Mouse (Mus musculus): ENCODE data around the gene Nt5e. TPM values are rescaled to one million over a fixed set of nuclear protein-coding genes. Genes with fewer than 3 reads are reported as not detected.
A peak's percentile ranks its signal among the peaks of the same experiment; 100 is the strongest.

Nt5e gene
- polyA plus RNA-seq, 1 experiment from 2014 or later = 3.3 TPM

DNA sequence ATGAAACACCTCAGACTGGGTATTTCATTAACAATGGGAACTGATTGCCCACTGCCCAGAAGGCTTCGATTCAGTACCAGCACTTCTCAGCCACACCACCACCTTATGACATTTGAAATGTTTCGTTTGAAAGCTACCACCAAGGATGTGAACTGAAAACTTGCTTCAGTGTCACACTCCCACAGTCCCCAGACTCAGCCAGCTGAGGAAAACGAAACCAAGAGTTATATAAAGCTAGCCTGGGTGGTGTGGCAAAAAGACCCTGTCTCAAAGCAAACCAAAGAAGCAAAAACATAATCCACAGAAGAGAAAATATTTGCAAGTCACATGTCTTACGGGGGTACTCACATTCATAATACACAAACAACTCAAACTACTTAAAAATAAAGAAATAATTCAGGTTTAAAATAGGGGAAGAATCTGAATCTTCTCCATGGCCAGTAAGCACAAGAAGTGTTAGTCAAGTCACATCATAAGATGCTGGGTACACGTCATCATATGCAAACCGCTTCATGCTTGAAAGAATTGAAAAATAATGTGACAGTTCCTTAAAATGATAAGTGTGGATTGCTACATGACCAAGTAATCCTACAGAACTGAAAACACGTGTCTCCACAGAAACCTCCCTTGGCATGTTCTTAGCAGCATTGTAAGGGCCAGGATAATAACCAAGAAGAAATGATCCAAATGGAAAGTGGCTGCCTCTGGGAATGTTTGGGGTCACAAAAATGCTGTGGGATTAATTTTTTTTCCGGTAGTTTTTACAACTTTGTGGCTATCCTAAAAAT lies 28.9 kb upstream of the Nt5e start:
- Histone ChIP-seq H3K27me3 (ENCODE audit: control insufficient read depth, insufficient read depth, low read depth, low read length) (no peaks in the 10 kb centered on the region), H3K4me1 (replicated peaks; ENCODE audit: control insufficient read depth, insufficient read depth, low read length) (no peaks in the 10 kb centered on the region), H3K9me3 (ENCODE audit: control insufficient read depth, low read length) (no peaks in the 10 kb centered on the region), H3K9ac (ENCODE audit: low read length) (no peak overlapping the region), H3K27ac (ENCODE audit: low read length) (no peak overlapping the region), H3K4me3 (ENCODE audit: low read length) (no peak overlapping the region), H3K4me2 (ENCODE audit: low read depth, low read length) (no peak overlapping the region), H3K36me3 (ENCODE audit: control insufficient read depth, insufficient read depth, low read length) (no peaks in the 10 kb centered on the region)
- 62% methylated on average over 8 of the region's 8 CpGs for WGBS
- no peak for ATAC-seq (ENCODE audit: low read depth)

DNA sequence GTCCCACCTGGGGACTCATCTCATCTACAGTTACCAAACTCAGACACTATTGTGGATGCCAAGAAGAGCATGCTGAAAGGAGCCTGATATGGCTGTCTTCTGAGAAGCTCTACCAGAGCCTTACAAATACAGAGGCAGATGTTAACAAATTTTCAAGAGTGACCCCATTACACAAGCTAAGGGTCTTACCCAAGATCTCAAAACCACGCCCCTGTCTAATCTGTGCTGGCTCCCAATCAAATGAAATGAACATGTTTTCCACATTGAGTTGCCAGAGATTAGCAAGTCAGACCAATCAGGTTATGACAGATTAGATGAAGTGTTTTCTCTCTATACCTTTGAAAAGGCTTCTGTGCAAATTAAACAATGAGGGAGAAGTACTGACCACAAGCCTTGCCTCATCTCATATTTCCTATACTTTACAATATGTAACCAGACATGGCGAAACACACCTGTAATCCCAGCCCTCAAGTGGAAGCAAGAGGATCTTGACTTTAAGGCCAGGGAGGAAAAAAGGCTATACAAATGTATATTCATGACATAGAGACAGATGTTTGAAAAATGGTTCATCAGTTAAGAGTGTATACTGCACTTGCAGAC lies 19.9 kb upstream of the Nt5e start:
- H3K4me2 ChIP-seq (ENCODE audit: low read depth, low read length) = no peak overlapping the region
- 78% methylated on average over 2 of the region's 2 CpGs for WGBS
- no peak overlapping the region for H3K4me3 ChIP-seq (ENCODE audit: low read length)
- H3K4me1 ChIP-seq (replicated peaks; ENCODE audit: control insufficient read depth, insufficient read depth, low read length) = no peaks in the 10 kb centered on the region
- H3K36me3 ChIP-seq (ENCODE audit: control insufficient read depth, insufficient read depth, low read length) = no peaks in the 10 kb centered on the region
- no peak for ATAC-seq (ENCODE audit: low read depth)
- H3K9ac ChIP-seq (ENCODE audit: low read length) = no peak overlapping the region
- H3K27ac ChIP-seq (ENCODE audit: low read length) = no peak overlapping the region
- H3K9me3 ChIP-seq (ENCODE audit: control insufficient read depth, low read length) = no peaks in the 10 kb centered on the region
- no peaks in the 10 kb centered on the region for H3K27me3 ChIP-seq (ENCODE audit: control insufficient read depth, insufficient read depth, low read depth, low read length)

DNA sequence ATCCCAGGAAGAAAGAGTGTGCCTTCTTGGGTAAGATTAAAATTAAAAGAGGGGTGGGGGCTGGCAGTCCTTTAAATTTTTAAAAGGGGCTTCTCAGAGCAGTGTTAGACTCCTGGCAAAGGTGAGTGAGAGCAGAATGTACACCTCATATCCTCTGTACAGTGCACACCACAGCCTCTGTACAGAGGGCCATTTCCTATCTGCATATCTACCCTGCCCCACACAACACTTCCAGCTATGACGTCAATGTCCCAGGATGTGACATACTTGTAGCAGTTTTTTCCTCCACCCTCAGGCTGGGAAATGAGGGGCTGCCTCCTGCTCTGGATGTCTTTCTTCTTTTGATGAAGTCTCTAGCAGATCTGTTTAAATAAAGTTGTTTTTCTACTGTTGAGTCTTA lies 17.9 kb upstream of the Nt5e start:
- H3K27me3 ChIP-seq (ENCODE audit: control insufficient read depth, insufficient read depth, low read depth, low read length) = no peaks in the 10 kb centered on the region
- no peak overlapping the region for H3K27ac ChIP-seq (ENCODE audit: low read length)
- H3K4me1 ChIP-seq (replicated peaks; ENCODE audit: control insufficient read depth, insufficient read depth, low read length) = no peaks in the 10 kb centered on the region
- H3K9ac ChIP-seq (ENCODE audit: low read length) = no peak overlapping the region
- no peak overlapping the region for H3K4me2 ChIP-seq (ENCODE audit: low read depth, low read length)
- 24% methylated on average over 1 of the region's 1 CpGs for WGBS
- no peak overlapping the region for H3K4me3 ChIP-seq (ENCODE audit: low read length)
- no peaks in the 10 kb centered on the region for H3K9me3 ChIP-seq (ENCODE audit: control insufficient read depth, low read length)
- no peak for ATAC-seq (ENCODE audit: low read depth)
- H3K36me3 ChIP-seq (ENCODE audit: control insufficient read depth, insufficient read depth, low read length) = no peaks in the 10 kb centered on the region

DNA sequence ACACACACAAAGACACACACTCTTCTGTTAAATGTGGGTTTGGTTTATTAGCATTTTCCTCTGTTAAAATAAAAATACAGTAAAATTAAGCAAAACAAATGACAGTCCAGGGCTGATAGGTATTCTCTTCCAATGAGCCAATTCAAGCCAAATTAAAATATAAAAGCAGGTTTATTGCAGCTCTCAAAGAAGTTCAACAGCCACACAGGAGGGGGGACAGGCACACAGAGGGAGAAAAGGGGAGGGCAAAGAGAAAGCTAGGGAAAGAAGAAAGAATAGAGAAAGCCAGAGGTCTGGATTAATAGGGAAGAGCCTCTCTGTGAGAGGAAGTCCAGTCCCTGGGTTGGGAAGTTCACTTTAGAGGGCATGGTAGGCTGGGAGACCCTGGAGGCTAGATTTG lies 7.8 kb upstream of the Nt5e start:
- Histone ChIP-seq H3K4me2 (ENCODE audit: low read depth, low read length) (no peak overlapping the region), H3K27ac (ENCODE audit: low read length) (no peak overlapping the region), H3K9me3 (ENCODE audit: control insufficient read depth, low read length) (no peaks in the 10 kb centered on the region), H3K4me3 (ENCODE audit: low read length) (no peak overlapping the region), H3K4me1 (replicated peaks; ENCODE audit: control insufficient read depth, insufficient read depth, low read length) (no peaks in the 10 kb centered on the region), H3K36me3 (ENCODE audit: control insufficient read depth, insufficient read depth, low read length) (no peaks in the 10 kb centered on the region), H3K9ac (ENCODE audit: low read length) (no peak overlapping the region), H3K27me3 (ENCODE audit: control insufficient read depth, insufficient read depth, low read depth, low read length) (no peaks in the 10 kb centered on the region)
- ATAC-seq (ENCODE audit: low read depth) = no peak

DNA sequence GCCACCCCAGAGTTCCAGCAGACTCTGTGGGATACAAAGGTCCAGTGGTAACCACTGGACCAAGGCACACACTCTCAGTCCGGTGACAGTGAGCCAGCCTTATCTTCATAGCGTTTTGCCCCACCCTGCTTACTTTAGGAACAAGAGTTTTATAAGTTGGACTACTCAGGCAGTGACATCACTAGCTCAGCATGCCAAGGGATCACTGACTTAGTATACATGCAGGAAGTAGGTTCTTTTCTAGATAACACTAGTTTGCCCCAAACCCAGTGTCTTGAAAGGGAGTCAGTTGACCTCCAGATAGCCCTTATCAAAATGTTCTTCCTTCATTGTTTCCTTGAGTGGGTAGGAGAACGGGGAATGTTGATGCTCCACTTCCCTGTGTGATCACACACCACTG lies 2.4 kb upstream of the Nt5e start:
- no peak overlapping the region for H3K4me2 ChIP-seq (ENCODE audit: low read depth, low read length)
- H3K9ac ChIP-seq (ENCODE audit: low read length) = no peak overlapping the region
- no peak for ATAC-seq (ENCODE audit: low read depth)
- peaks cover 4% of the 10 kb centered on the region; the same call in 1 of the 2 replicates for H3K4me1 ChIP-seq (replicated peaks; ENCODE audit: control insufficient read depth, insufficient read depth, low read length)
- no peak overlapping the region for H3K4me3 ChIP-seq (ENCODE audit: low read length)
- no peaks in the 10 kb centered on the region for H3K9me3 ChIP-seq (ENCODE audit: control insufficient read depth, low read length)
- no peak overlapping the region for H3K27ac ChIP-seq (ENCODE audit: low read length)
- peaks cover 8% of the 10 kb centered on the region for H3K27me3 ChIP-seq (ENCODE audit: control insufficient read depth, insufficient read depth, low read depth, low read length)
- WGBS = 69% methylated on average over 3 of the region's 3 CpGs
- no peaks in the 10 kb centered on the region for H3K36me3 ChIP-seq (ENCODE audit: control insufficient read depth, insufficient read depth, low read length)

DNA sequence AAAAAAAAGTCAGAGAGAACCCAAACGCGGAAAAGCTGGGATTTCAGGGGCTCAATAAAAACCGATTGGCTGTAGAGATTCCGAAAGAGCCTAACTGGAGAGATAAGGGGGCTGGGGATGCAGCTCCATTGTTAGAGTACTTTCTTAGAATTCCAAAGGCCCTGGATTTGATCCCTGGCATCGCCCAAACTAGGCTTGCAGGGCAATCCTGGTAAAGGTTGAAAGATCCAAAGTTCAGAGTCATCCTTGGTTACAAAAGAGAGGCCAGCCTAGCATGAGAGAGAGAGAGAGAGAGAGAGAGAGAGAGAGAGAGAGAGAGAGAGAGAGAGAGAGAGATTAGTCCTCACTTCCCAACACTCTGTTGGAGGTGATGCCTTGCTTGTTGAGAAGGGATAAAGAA lies 1.7 kb downstream of the Nt5e start:
- Histone ChIP-seq H3K4me1 (replicated peaks; ENCODE audit: control insufficient read depth, insufficient read depth, low read length) (peaks cover 4% of the 10 kb centered on the region; the same call in 1 of the 2 replicates), H3K36me3 (ENCODE audit: control insufficient read depth, insufficient read depth, low read length) (no peaks in the 10 kb centered on the region), H3K9me3 (ENCODE audit: control insufficient read depth, low read length) (no peaks in the 10 kb centered on the region), H3K27ac (ENCODE audit: low read length) (no peak overlapping the region), H3K4me3 (ENCODE audit: low read length) (no peak overlapping the region), H3K4me2 (ENCODE audit: low read depth, low read length) (0 out of 2 replicates have a peak overlapping the region, but pooled peaks have one; percentile 10), H3K27me3 (ENCODE audit: control insufficient read depth, insufficient read depth, low read depth, low read length) (peaks cover 8% of the 10 kb centered on the region), H3K9ac (ENCODE audit: low read length) (no peak overlapping the region)
- ATAC-seq (ENCODE audit: low read depth) = no peak
- 39% methylated on average over 5 of the region's 5 CpGs for WGBS

DNA sequence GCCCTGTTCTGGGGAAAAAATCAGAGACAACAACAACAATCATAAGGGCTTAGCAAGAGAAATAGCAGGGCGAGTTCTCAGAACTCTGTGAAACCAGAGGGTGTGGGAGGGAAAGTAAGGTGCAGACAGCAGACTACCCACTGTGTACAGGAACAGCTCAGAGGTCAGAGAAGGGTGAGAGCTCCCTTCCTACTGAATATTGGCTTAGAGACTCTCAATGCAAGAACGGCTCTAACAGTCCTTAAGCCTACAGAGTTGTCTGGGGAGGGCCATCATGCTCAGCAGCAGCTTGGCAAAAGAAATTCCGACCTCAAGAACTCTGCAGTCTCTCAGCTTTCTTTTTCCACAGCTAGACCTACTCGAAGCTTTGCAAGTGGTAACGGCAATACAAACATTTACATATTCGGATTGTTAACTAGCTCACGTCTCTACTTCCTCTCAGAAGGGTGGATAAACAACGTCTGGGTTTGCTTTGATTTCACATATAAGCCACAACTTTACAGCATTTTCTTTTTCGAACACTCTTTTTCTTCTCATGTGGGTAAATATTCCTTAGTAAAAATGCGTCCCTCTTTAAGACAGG lies 2.3 kb downstream of the Nt5e start:
- no peaks in the 10 kb centered on the region for H3K9me3 ChIP-seq (ENCODE audit: control insufficient read depth, low read length)
- peak overlapping the region; percentile 2; the same call in 1 of the 2 replicates for H3K4me2 ChIP-seq (ENCODE audit: low read depth, low read length)
- peaks cover 4% of the 10 kb centered on the region; the same call in 1 of the 2 replicates for H3K4me1 ChIP-seq (replicated peaks; ENCODE audit: control insufficient read depth, insufficient read depth, low read length)
- peaks cover 8% of the 10 kb centered on the region for H3K27me3 ChIP-seq (ENCODE audit: control insufficient read depth, insufficient read depth, low read depth, low read length)
- H3K27ac ChIP-seq (ENCODE audit: low read length) = no peak overlapping the region; the same call in 1 of the 2 replicates
- ATAC-seq (ENCODE audit: low read depth) = no peak
- H3K9ac ChIP-seq (ENCODE audit: low read length) = no peak overlapping the region
- WGBS = 25% methylated on average over 10 of the region's 10 CpGs
- H3K4me3 ChIP-seq (ENCODE audit: low read length) = no peak overlapping the region
- H3K36me3 ChIP-seq (ENCODE audit: control insufficient read depth, insufficient read depth, low read length) = no peaks in the 10 kb centered on the region

DNA sequence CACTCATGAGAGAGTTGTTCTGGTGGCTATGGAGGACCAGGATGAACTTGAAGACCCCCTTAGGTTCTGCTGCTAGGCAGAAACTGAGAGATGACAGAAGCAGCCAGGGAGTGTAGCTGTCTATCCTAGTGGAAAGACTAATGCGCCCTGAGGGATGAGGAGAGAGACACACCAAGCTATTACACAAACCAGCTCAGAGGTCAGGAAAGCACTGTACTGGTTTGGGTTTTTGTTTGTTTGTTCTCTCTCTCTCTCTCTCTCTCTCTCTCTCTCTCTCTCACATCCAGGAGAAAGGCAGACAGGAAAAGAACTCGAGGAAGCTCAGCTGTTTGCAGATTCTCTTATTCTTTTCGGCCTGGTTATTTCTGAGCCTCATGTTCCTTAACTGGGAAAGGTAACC lies 3.3 kb downstream of the Nt5e start:
- H3K9ac ChIP-seq (ENCODE audit: low read length) = no peak overlapping the region
- H3K27me3 ChIP-seq (ENCODE audit: control insufficient read depth, insufficient read depth, low read depth, low read length) = peaks cover 8% of the 10 kb centered on the region
- no peak overlapping the region for H3K4me2 ChIP-seq (ENCODE audit: low read depth, low read length)
- WGBS = 50% methylated on average over 3 of the region's 3 CpGs
- H3K4me1 ChIP-seq (replicated peaks; ENCODE audit: control insufficient read depth, insufficient read depth, low read length) = peaks cover 4% of the 10 kb centered on the region; the same call in 1 of the 2 replicates
- H3K4me3 ChIP-seq (ENCODE audit: low read length) = no peak overlapping the region
- no peaks in the 10 kb centered on the region for H3K9me3 ChIP-seq (ENCODE audit: control insufficient read depth, low read length)
- H3K36me3 ChIP-seq (ENCODE audit: control insufficient read depth, insufficient read depth, low read length) = no peaks in the 10 kb centered on the region
- ATAC-seq (ENCODE audit: low read depth) = no peak
- no peak overlapping the region for H3K27ac ChIP-seq (ENCODE audit: low read length)

DNA sequence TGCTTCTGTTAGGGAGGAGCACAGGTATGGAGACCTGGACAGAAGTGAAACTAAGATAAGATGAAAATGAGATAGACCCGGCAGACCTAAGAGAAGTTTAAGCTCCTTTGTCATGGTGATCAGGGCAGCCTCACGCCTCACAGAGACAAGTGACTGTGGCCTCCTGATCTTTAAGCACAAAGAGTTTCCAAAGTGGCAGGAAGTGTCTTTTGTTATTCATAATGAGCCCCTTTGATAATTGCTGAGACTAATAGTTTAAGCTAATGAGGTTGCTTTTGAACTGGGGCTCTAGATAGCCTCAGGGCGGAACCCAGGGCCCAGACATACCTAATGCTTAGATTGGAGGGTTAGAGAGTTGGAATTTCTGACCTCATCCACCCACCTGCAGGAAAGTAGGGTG lies 5.5 kb downstream of the Nt5e start:
- WGBS = 53% methylated on average over 3 of the region's 3 CpGs
- Histone ChIP-seq H3K4me2 (ENCODE audit: low read depth, low read length) (no peak overlapping the region), H3K4me3 (ENCODE audit: low read length) (no peak overlapping the region), H3K27me3 (ENCODE audit: control insufficient read depth, insufficient read depth, low read depth, low read length) (peaks cover 4% of the 10 kb centered on the region; the same call in 1 of the 2 replicates), H3K36me3 (ENCODE audit: control insufficient read depth, insufficient read depth, low read length) (no peaks in the 10 kb centered on the region), H3K9ac (ENCODE audit: low read length) (no peak overlapping the region), H3K9me3 (ENCODE audit: control insufficient read depth, low read length) (no peaks in the 10 kb centered on the region), H3K27ac (ENCODE audit: low read length) (no peak overlapping the region), H3K4me1 (replicated peaks; ENCODE audit: control insufficient read depth, insufficient read depth, low read length) (peaks cover 4% of the 10 kb centered on the region; the same call in 1 of the 2 replicates)
- no peak for ATAC-seq (ENCODE audit: low read depth)

Data from lung, embryonic 16.5 days (tissue).